Mouse (Mus musculus): ENCODE data around the gene Fbxo47. TPM values are rescaled to one million over a fixed set of nuclear protein-coding genes. Genes with fewer than 3 reads are reported as not detected.

Fbxo47 gene
- polyA plus RNA-seq, 1 experiment from 2014 or later: 0.85 TPM

DNA sequence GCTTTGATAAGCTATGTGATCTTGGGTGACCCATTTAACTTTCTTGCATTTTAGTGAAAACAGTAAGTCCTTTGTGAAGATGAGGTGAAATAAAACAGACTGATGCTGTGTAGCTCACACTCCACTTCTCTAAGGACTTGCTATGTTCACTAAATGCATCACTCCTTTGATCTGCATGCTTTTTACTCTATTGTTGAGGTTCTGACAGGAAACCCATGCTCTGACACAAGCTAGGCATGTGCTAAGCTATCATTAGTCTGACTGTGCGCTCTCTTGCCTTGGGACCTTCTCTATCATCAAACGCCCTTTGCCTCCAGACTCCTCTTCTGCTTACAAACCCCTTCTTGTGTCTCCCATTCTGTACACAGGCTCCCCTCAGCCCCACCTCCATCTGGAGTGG is 21.6 kb upstream of the Fbxo47 start:
- Histone ChIP-seq H3K9me3 (no peaks in the 10 kb centered on the region), H3K4me2 (replicated peaks) (no peak overlapping the region), H3K4me1 (no peaks in the 10 kb centered on the region), H3K4me3 (no peak overlapping the region), H3K9ac (no peak overlapping the region), H3K36me3 (no peaks in the 10 kb centered on the region), H3K27ac (no peak overlapping the region), H3K27me3 (replicated peaks) (no peaks in the 10 kb centered on the region; the same call in 1 of the 2 replicates)
- WGBS: 89% methylated on average over 2 of the region's 2 CpGs
- no peak for ATAC-seq (ENCODE audit: low FRiP score, low read depth)

DNA sequence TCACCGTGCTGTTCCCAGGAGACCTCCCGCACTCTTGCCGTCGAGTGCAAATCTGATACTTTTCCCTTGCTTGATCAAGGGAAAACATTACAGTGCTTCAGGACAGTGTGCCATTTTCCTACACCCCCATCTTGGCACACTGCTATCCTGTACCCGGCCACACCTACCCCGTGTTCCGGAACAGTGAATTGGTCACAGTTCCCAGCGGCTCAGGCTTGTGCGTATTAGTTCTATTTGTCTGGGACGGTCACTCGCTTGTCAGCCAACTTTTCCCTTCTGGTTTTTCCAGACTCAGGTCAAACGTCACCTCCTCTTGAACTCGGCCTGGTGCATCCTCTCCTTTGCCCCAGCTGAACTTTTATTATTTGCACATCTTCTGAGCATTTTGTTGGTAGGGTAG is 20.8 kb upstream of the Fbxo47 start:
- H3K27ac ChIP-seq: no peak overlapping the region
- WGBS: 91% methylated on average over 13 of the region's 13 CpGs
- H3K9me3 ChIP-seq: no peaks in the 10 kb centered on the region
- H3K4me2 ChIP-seq (replicated peaks): no peak overlapping the region
- H3K27me3 ChIP-seq (replicated peaks): no peaks in the 10 kb centered on the region; the same call in 1 of the 2 replicates
- H3K4me1 ChIP-seq: no peaks in the 10 kb centered on the region
- no peak overlapping the region for H3K4me3 ChIP-seq
- no peak for ATAC-seq (ENCODE audit: low FRiP score, low read depth)
- H3K36me3 ChIP-seq: no peaks in the 10 kb centered on the region
- H3K9ac ChIP-seq: no peak overlapping the region

DNA sequence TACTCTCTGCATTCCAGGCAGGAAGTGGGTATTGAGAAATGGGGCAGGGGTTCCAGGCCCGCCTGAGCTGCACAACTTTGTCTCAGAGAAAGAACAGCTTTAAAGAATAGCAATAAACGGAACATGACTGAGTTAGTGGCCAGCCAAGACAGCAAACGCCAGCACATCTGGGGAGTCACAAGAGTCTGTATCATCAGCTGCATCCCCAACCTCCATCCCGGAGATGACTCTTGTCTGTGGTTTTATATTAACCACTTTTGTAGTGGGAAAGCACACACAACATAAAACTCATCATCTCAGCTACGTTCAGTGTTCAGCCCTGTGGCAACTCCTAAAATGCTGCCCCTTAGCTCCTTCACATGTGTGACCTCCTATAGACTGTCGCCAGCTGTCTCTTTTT is 17.9 kb upstream of the Fbxo47 start:
- Histone ChIP-seq H3K9ac (no peak overlapping the region), H3K27ac (no peak overlapping the region)

DNA sequence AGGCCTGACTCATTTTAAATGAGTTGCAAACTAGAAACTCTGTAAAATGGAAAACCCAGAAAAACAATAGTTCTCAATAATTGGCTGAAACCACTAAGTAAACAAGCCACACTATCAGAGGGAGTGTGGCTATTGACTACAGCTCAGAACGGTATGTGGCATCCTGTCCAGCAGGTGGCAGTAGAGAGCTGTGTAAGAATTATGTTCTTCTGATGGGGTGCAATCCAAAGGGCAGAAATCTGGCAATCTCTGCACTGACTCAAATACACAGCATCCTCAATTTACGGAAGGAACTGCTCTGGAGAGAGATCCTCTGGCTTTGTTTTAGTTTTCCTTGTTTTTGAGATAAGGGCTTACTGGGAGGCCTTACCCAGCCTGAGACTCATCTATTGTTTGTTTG is 15.9 kb upstream of the Fbxo47 start:
- Histone ChIP-seq H3K9ac (no peak overlapping the region), H3K27ac (no peak overlapping the region), H3K4me3 (no peak overlapping the region), H3K4me1 (no peaks in the 10 kb centered on the region), H3K36me3 (no peaks in the 10 kb centered on the region), H3K27me3 (replicated peaks) (no peaks in the 10 kb centered on the region), H3K4me2 (replicated peaks) (no peak overlapping the region), H3K9me3 (no peaks in the 10 kb centered on the region)
- ATAC-seq (ENCODE audit: low FRiP score, low read depth): no peak
- 6% methylated on average over 2 of the region's 2 CpGs for WGBS

More for the DNA sequence above, 17.9 kb upstream of the Fbxo47 start:
- 82% methylated on average over 6 of the region's 6 CpGs for WGBS
- H3K27me3 ChIP-seq (replicated peaks): no peaks in the 10 kb centered on the region
- H3K36me3 ChIP-seq: no peaks in the 10 kb centered on the region
- no peaks in the 10 kb centered on the region for H3K9me3 ChIP-seq
- H3K4me1 ChIP-seq: no peaks in the 10 kb centered on the region
- ATAC-seq (ENCODE audit: low FRiP score, low read depth): no peak
- H3K4me2 ChIP-seq (replicated peaks): no peak overlapping the region
- H3K4me3 ChIP-seq: no peak overlapping the region

GRCm38 (mm10) chr11:97897568-97898185 is 13.7 kb upstream of the Fbxo47 start:
- no peak for ATAC-seq (ENCODE audit: low FRiP score, low read depth)

DNA sequence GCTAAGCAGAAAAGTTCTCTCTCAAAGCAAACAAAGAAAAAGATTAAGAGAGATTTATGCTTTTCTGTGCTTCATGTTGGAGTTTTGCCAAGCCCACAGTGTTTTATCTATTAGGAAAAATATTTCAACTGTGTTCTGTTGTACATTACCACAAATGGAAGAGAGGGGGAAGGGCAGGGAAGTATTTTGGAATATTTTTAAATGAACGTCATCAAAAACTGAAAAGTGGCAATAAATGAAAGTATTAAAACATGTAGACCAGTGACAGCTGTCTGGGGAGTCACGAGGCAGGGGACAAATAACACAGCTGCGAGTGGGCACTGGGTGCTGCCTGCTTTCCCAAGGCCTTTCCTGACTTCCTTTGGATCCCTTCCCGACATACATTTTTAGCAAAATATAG is 12.7 kb upstream of the Fbxo47 start:
- H3K4me2 ChIP-seq (replicated peaks): no peak overlapping the region
- no peaks in the 10 kb centered on the region for H3K27me3 ChIP-seq (replicated peaks)
- H3K27ac ChIP-seq: no peak overlapping the region
- no peak overlapping the region for H3K4me3 ChIP-seq
- no peaks in the 10 kb centered on the region for H3K9me3 ChIP-seq
- 77% methylated on average over 4 of the region's 4 CpGs for WGBS
- ATAC-seq (ENCODE audit: low FRiP score, low read depth): no peak
- no peaks in the 10 kb centered on the region for H3K4me1 ChIP-seq
- H3K9ac ChIP-seq: no peak overlapping the region
- H3K36me3 ChIP-seq: no peaks in the 10 kb centered on the region

More at GRCm38 (mm10) chr11:97897568-97898185, 13.7 kb upstream of the Fbxo47 start:
- Histone ChIP-seq H3K4me3 (no peak overlapping the region), H3K9me3 (no peaks in the 10 kb centered on the region), H3K4me1 (no peaks in the 10 kb centered on the region), H3K9ac (no peak overlapping the region), H3K36me3 (no peaks in the 10 kb centered on the region), H3K27me3 (replicated peaks) (no peaks in the 10 kb centered on the region), H3K4me2 (replicated peaks) (no peak overlapping the region), H3K27ac (no peak overlapping the region)
- 84% methylated on average over 3 of the region's 3 CpGs for WGBS

DNA sequence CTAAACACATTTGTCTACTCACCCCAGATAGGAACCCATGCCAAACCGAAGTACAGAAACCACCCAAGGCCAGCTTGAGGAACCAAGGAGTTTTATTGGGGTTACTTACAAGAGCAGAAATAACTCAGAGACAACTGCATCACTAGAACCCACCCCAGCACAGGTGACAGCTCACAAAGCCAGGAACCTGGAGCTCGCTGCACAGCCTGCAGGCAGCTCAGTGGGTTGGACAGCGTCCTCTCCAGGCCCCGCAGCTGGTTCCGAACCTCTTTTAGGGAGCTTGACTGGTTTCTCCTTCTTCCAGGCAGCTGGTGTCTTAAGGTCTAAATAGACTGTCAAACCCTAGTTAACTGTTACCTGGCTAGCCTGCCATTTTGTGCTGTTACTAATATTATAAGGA is 7.9 kb upstream of the Fbxo47 start:
- no peak for ATAC-seq (ENCODE audit: low FRiP score, low read depth)

GRCm38 (mm10) chr11:97885296-97885915 is 1.5 kb upstream of the Fbxo47 start:
- Histone ChIP-seq H3K27me3 (replicated peaks) (no peaks in the 10 kb centered on the region), H3K36me3 (no peaks in the 10 kb centered on the region), H3K9ac (no peak overlapping the region), H3K9me3 (no peaks in the 10 kb centered on the region), H3K4me1 (no peaks in the 10 kb centered on the region), H3K4me2 (replicated peaks) (no peak overlapping the region), H3K27ac (no peak overlapping the region), H3K4me3 (no peak overlapping the region)
- 94% methylated on average over 2 of the region's 2 CpGs for WGBS
- ATAC-seq (ENCODE audit: low FRiP score, low read depth): no peak

More for the DNA sequence above, 7.9 kb upstream of the Fbxo47 start:
- Histone ChIP-seq H3K36me3 (no peaks in the 10 kb centered on the region), H3K4me3 (no peak overlapping the region), H3K9ac (no peak overlapping the region), H3K4me2 (replicated peaks) (no peak overlapping the region), H3K27me3 (replicated peaks) (no peaks in the 10 kb centered on the region), H3K4me1 (no peaks in the 10 kb centered on the region), H3K9me3 (no peaks in the 10 kb centered on the region), H3K27ac (no peak overlapping the region)
- WGBS: 79% methylated on average over 5 of the region's 5 CpGs

GRCm38 (mm10) chr11:97884601-97885185 is 739 bp upstream of the Fbxo47 start:
- Histone ChIP-seq H3K4me1 (no peaks in the 10 kb centered on the region), H3K9ac (0 out of 2 replicates have a peak overlapping the region, but pooled peaks have one; percentile 21), H3K27me3 (replicated peaks) (no peaks in the 10 kb centered on the region), H3K4me2 (replicated peaks) (peak overlapping the region; percentile 61), H3K27ac (peak overlapping the region; percentile 57; the same call in 1 of the 2 replicates), H3K9me3 (no peaks in the 10 kb centered on the region), H3K36me3 (no peaks in the 10 kb centered on the region), H3K4me3 (peak overlapping the region; percentile 57)
- 0 out of 2 replicates have a peak, but pooled peaks have one; percentile 5 for ATAC-seq (ENCODE audit: low FRiP score, low read depth)
- WGBS: 36% methylated on average over 7 of the region's 7 CpGs

- Histone ChIP-seq H3K4me3 (peak overlapping the region; percentile 57), H3K27me3 (replicated peaks) (no peaks in the 10 kb centered on the region), H3K9me3 (no peaks in the 10 kb centered on the region), H3K27ac (no peak overlapping the region), H3K9ac (peak overlapping the region; percentile 33; the same call in 1 of the 2 replicates), H3K36me3 (no peaks in the 10 kb centered on the region), H3K4me1 (no peaks in the 10 kb centered on the region), H3K4me2 (replicated peaks) (peak overlapping the region; percentile 61)
- ATAC-seq (ENCODE audit: low FRiP score, low read depth): 0 out of 2 replicates have a peak, but pooled peaks have one; percentile 22
- WGBS: 5% methylated on average over 26 of the region's 26 CpGs
These were observed 424 bp downstream of the Fbxo47 start for GRCm38 (mm10) chr11:97883542-97883917.

DNA sequence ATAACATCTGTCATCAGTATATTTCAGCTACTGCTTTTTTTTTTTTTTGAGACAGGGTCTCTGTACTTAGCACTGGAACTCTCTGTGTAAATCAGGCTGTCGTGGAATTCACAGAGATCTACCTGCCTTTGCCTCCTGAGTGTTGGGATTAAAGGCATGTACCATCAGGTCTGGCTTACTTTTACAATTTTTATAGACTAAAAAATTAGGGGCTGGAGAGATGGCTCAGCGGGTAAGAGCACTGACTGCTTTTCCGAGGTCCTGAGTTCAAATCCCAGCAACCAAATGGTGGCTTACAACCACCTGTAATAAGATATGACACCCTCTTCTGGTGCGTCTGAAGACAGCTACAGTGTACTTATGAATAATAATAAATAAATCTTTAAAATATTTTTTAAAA is 3.6 kb downstream of the Fbxo47 start:
- Histone ChIP-seq H3K9me3 (no peaks in the 10 kb centered on the region), H3K27me3 (replicated peaks) (no peaks in the 10 kb centered on the region), H3K36me3 (no peaks in the 10 kb centered on the region), H3K27ac (no peak overlapping the region), H3K4me1 (no peaks in the 10 kb centered on the region), H3K4me3 (no peak overlapping the region), H3K4me2 (replicated peaks) (no peak overlapping the region), H3K9ac (no peak overlapping the region)
- no peak for ATAC-seq (ENCODE audit: low FRiP score, low read depth)
- 95% methylated on average over 4 of the region's 4 CpGs for WGBS

DNA sequence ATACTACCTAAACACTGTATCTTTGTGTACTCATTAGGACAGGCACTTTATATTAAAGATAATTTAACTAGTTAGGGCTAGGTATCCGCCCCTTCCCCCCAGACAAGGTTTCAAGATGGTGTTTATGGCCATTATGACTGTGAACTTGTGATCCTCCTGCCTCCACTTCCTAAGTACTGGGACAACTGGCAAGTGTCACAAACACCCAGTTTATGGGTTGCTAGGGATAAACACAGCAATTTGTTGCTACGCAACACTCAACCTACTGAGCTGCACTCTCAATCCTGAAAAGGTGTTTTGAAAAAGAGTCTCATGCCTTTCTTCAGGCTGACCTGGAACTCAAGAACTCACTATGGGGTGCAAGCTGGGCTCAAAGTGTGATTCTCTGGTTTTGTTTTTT is 6.6 kb downstream of the Fbxo47 start:
- no peak overlapping the region for H3K9ac ChIP-seq
- H3K36me3 ChIP-seq: no peaks in the 10 kb centered on the region
- H3K4me1 ChIP-seq: no peaks in the 10 kb centered on the region
- H3K27ac ChIP-seq: no peak overlapping the region
- H3K9me3 ChIP-seq: no peaks in the 10 kb centered on the region
- 72% methylated on average over 2 of the region's 2 CpGs for WGBS
- H3K27me3 ChIP-seq (replicated peaks): no peaks in the 10 kb centered on the region
- H3K4me3 ChIP-seq: no peak overlapping the region
- no peak overlapping the region for H3K4me2 ChIP-seq (replicated peaks)
- ATAC-seq (ENCODE audit: low FRiP score, low read depth): no peak

Data from neural tube, embryonic 12.5 days (tissue).